Mouse (Mus musculus): ENCODE data around the gene Ercc6.

The Ercc6 gene

GRCm38 (mm10) chr14:32583696-32584095 is 70.4 kb downstream of the Ercc6 start:
- no peak for DNase-seq

GRCm38 (mm10) chr14:32587013-32587784 is 73.9 kb downstream of the Ercc6 start:
- DNase-seq = peak; percentile 37

- DNase-seq = no peak
Measured at GRCm38 (mm10) chr14:32590377-32590776, 77.1 kb downstream of the Ercc6 start.

GRCm38 (mm10) chr14:32597232-32598231 is 84.2 kb downstream of the Ercc6 start:
- no peak for DNase-seq

- no peak for DNase-seq
Measured at GRCm38 (mm10) chr14:32598437-32599219, 85.3 kb downstream of the Ercc6 start.

GRCm38 (mm10) chr14:32599290-32600041 is 86.1 kb downstream of the Ercc6 start, which contains the start of gene Prrxl1:
TSS of gene Prrxl1 (plus strand) at chr14:32599407.
- no peak for DNase-seq

GRCm38 (mm10) chr14:32600110-32600509 is 86.8 kb downstream of the Ercc6 start:
- no peak for DNase-seq

GRCm38 (mm10) chr14:32605508-32605907 is 92.2 kb downstream of the Ercc6 start:
- no peak for DNase-seq

GRCm38 (mm10) chr14:32606316-32606715 is 93.0 kb downstream of the Ercc6 start:
- no peak for DNase-seq

- no peak for DNase-seq
Measured at GRCm38 (mm10) chr14:32609392-32609791, 96.1 kb downstream of the Ercc6 start.

GRCm38 (mm10) chr14:32617253-32617652 is 103.9 kb downstream of the Ercc6 start:
- no peak for DNase-seq

- DNase-seq = no peak
Measured at GRCm38 (mm10) chr14:32624245-32624644, 110.9 kb downstream of the Ercc6 start.

- no peak for DNase-seq
Measured at GRCm38 (mm10) chr14:32624811-32625210, 111.5 kb downstream of the Ercc6 start.

GRCm38 (mm10) chr14:32627271-32627670 is 114.0 kb downstream of the Ercc6 start:
- DNase-seq = no peak

GRCm38 (mm10) chr14:32628584-32628983 is 115.3 kb downstream of the Ercc6 start:
- no peak for DNase-seq
